Mouse (Mus musculus): Measurements from ENCODE around the gene Ssh2. TPM values are rescaled to one million over a fixed set of nuclear protein-coding genes. Genes with fewer than 3 reads are reported as not detected.

The Ssh2 gene
- polyA plus RNA-seq, 1 experiment from 2014 or later: 7.4 TPM

DNA sequence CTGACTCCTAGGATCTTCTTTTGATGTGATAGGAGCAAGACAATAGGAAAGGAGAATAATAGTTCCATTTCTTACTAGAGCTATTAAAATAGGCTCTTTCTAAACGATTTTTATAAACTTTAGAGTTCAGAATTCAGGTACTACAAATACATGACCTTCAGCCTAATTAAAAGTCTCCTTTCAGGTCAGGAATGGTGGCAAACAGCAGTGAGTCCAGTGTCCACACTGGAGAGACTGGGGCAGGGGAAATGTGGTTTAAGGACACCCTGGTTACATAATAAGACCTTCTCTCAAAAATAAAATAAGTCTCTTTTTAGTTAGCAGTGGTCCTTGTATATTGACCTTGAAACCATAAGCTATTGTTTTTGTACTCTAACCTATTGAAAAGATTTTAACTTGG is 148.3 kb downstream of the Ssh2 start:
- Histone ChIP-seq H3K4me1 (ENCODE audit: insufficient read depth, low read length) (no peaks in the 10 kb centered on the region), H3K4me2 (replicated peaks; ENCODE audit: low read depth, low read length) (no peak overlapping the region), H3K27ac (ENCODE audit: low read length) (no peak overlapping the region), H3K27me3 (ENCODE audit: insufficient read depth, low read length) (no peaks in the 10 kb centered on the region), H3K9ac (replicated peaks; ENCODE audit: low read length) (no peak overlapping the region), H3K4me3 (ENCODE audit: low read length) (no peak overlapping the region), H3K36me3 (ENCODE audit: insufficient read depth, low read length) (no peaks in the 10 kb centered on the region), H3K9me3 (ENCODE audit: low read length) (no peaks in the 10 kb centered on the region)
- WGBS: 70% methylated on average over 1 of the region's 1 CpGs
- no peak for ATAC-seq (ENCODE audit: low FRiP score, low TSS enrichment)

DNA sequence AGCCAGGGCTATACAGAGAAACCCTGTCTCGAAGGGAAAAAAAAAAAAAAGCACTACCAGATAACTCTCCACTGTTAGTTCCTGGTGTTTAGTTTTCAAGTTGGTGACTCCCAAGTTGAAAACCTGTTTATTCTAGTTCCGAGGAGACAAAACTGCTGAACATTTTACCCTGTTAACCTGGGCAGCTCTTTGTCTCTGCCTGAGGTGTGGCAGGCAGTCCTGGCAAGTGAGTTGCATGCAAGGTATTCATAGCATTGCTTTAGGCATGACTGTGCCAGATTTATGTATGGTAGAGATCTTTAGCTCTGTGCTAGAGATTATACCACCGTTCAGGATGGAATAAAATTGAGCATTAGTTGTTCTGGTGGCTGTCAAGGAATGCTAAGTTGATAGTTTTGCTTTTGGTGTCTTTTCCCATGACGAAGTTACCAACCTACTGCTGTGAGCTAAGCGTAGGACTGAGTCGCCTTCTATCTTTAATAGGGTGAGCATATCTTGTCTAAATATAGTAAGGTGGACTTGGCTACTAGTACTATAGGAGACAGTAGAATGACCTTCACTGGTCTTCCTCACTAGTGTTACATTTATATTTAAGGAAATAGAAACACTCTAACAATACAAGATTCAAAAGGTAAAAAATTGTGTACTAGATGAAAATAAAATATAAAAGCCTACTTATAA is 149.8 kb downstream of the Ssh2 start:
- no peaks in the 10 kb centered on the region for H3K9me3 ChIP-seq (ENCODE audit: low read length)
- H3K4me3 ChIP-seq (ENCODE audit: low read length): no peak overlapping the region
- H3K36me3 ChIP-seq (ENCODE audit: insufficient read depth, low read length): no peaks in the 10 kb centered on the region
- ATAC-seq (ENCODE audit: low FRiP score, low TSS enrichment): no peak
- no peak overlapping the region for H3K27ac ChIP-seq (ENCODE audit: low read length)
- no peaks in the 10 kb centered on the region for H3K27me3 ChIP-seq (ENCODE audit: insufficient read depth, low read length)
- WGBS: 86% methylated on average over 6 of the region's 6 CpGs
- no peak overlapping the region for H3K9ac ChIP-seq (replicated peaks; ENCODE audit: low read length)
- no peak overlapping the region for H3K4me2 ChIP-seq (replicated peaks; ENCODE audit: low read depth, low read length)
- H3K4me1 ChIP-seq (ENCODE audit: insufficient read depth, low read length): no peaks in the 10 kb centered on the region

DNA sequence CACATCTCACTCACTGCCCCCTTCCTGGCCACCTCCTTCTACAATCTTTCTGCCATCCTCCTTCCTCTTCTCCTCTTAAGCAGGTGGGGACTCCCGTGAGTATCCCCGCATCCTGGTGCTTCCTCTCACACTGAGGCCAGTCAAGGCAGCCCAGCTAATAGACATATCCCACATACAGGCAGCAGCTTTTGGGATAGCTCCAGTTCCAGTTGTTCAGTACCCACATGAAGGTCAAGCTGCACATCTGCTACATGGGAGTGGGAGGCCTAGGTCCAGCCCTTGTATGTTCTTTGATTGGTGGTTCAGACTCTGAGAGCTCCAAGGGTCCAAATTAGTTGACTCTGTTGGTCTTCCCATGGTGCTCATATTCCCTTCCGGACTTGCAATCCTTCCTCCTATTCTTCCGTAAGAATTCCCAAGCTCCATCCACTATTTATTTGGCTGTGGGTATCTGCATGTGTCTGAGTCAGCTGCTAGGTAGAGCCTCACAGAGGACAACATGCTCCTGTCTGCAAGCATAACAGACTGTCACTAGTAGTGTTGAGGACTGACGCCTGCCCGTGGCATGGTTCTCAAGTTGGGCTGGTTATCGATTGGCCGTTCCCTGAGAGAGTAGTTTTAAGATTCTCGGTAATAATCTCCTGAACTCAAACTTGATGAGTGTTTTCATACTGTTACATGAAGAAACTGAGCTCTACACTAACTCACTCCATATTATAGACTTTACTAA is 151.6 kb downstream of the Ssh2 start:
- ATAC-seq (ENCODE audit: low FRiP score, low TSS enrichment): no peak
- H3K4me2 ChIP-seq (replicated peaks; ENCODE audit: low read depth, low read length): no peak overlapping the region
- WGBS: 94% methylated on average over 9 of the region's 9 CpGs
- H3K4me3 ChIP-seq (ENCODE audit: low read length): no peak overlapping the region
- no peaks in the 10 kb centered on the region for H3K36me3 ChIP-seq (ENCODE audit: insufficient read depth, low read length)
- no peaks in the 10 kb centered on the region for H3K9me3 ChIP-seq (ENCODE audit: low read length)
- H3K9ac ChIP-seq (replicated peaks; ENCODE audit: low read length): no peak overlapping the region
- H3K27me3 ChIP-seq (ENCODE audit: insufficient read depth, low read length): no peaks in the 10 kb centered on the region
- H3K27ac ChIP-seq (ENCODE audit: low read length): no peak overlapping the region
- peaks cover 4% of the 10 kb centered on the region; the same call in 1 of the 2 replicates for H3K4me1 ChIP-seq (ENCODE audit: insufficient read depth, low read length)

DNA sequence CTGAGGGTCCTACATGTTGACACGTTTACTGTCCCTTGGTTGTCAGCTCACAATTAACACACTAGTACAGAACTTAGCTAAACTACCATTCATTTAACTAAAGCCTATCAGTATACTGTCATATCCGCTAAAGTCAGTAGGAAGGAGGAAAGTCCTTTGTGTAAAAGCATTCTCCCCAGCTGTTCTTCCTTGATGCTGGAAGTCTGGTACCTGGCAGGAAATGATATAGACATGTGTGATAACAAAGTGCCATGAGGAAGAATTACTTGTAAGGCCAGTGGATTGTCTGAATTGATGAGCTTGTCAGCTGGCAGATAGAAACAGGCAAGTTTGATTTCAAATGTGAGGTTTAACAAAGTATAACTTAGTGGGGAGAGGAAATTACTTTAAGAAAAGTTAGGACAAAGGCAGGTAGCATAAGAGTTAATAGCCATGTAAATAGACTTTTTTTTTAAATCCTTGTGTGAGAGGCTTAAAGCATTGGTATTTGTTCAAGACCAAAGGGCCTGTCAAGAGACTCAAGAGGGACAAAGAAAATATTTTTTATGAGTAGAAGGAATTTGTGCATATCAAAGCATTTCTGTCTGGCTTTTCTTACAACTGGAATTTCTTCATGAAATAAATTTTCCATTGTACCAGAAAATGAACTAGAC is 153.2 kb downstream of the Ssh2 start:
- H3K9me3 ChIP-seq (ENCODE audit: low read length): no peaks in the 10 kb centered on the region
- no peaks in the 10 kb centered on the region for H3K36me3 ChIP-seq (ENCODE audit: insufficient read depth, low read length)
- H3K27me3 ChIP-seq (ENCODE audit: insufficient read depth, low read length): no peaks in the 10 kb centered on the region
- WGBS: 74% methylated on average over 2 of the region's 2 CpGs
- no peak overlapping the region for H3K9ac ChIP-seq (replicated peaks; ENCODE audit: low read length)
- no peak for ATAC-seq (ENCODE audit: low FRiP score, low TSS enrichment)
- no peak overlapping the region for H3K4me2 ChIP-seq (replicated peaks; ENCODE audit: low read depth, low read length)
- H3K4me3 ChIP-seq (ENCODE audit: low read length): no peak overlapping the region
- H3K27ac ChIP-seq (ENCODE audit: low read length): no peak overlapping the region
- peaks cover 4% of the 10 kb centered on the region; the same call in 1 of the 2 replicates for H3K4me1 ChIP-seq (ENCODE audit: insufficient read depth, low read length)

DNA sequence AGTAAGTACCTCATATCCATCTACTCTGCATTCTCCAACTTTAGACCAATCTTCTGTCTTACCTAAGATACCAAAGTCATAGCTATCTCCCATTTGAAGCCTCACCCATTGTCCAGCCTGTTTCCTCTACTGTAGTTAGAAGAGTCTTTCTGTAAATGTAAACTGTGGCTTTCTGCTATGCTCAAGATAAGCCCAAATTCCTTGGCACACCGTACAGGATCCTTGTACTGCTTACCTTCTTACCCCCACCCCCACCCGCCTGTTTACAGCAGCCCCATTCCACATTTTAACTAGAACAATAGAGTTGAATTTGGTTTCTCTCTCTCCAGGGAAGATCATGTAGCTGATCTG is 153.7 kb downstream of the Ssh2 start:
- no peak overlapping the region for H3K4me2 ChIP-seq (replicated peaks; ENCODE audit: low read depth, low read length)
- WGBS: 75% methylated on average over 2 of the region's 2 CpGs
- H3K27ac ChIP-seq (ENCODE audit: low read length): no peak overlapping the region
- no peak overlapping the region for H3K9ac ChIP-seq (replicated peaks; ENCODE audit: low read length)
- peaks cover 4% of the 10 kb centered on the region; the same call in 1 of the 2 replicates for H3K4me1 ChIP-seq (ENCODE audit: insufficient read depth, low read length)
- H3K9me3 ChIP-seq (ENCODE audit: low read length): no peaks in the 10 kb centered on the region
- no peak for ATAC-seq (ENCODE audit: low FRiP score, low TSS enrichment)
- no peak overlapping the region for H3K4me3 ChIP-seq (ENCODE audit: low read length)
- H3K36me3 ChIP-seq (ENCODE audit: insufficient read depth, low read length): no peaks in the 10 kb centered on the region
- no peaks in the 10 kb centered on the region for H3K27me3 ChIP-seq (ENCODE audit: insufficient read depth, low read length)

DNA sequence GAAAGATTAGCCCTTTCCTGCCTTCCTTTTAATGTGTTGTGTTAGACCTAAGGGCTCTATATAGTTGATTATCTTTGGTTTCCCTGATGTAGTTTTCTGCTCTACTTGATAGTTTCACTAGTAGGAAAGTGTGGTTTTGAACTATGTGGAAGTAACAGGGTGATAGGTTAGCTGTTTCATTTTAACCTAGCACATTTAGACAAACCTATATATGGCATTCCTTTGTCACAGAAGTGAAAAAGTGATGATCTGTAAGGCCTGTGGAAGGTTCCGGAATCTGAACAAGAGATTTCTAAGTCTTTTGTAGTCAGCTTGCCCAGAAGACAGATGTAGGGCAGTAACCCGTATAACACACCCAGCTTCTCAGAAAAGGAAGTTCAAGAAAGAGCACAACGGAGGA is 155.0 kb downstream of the Ssh2 start:
- WGBS: 76% methylated on average over 3 of the region's 3 CpGs
- H3K4me2 ChIP-seq (replicated peaks; ENCODE audit: low read depth, low read length): no peak overlapping the region
- H3K27ac ChIP-seq (ENCODE audit: low read length): no peak overlapping the region
- no peaks in the 10 kb centered on the region for H3K36me3 ChIP-seq (ENCODE audit: insufficient read depth, low read length)
- no peak overlapping the region for H3K4me3 ChIP-seq (ENCODE audit: low read length)
- no peak for ATAC-seq (ENCODE audit: low FRiP score, low TSS enrichment)
- no peaks in the 10 kb centered on the region for H3K27me3 ChIP-seq (ENCODE audit: insufficient read depth, low read length)
- H3K9me3 ChIP-seq (ENCODE audit: low read length): no peaks in the 10 kb centered on the region
- H3K9ac ChIP-seq (replicated peaks; ENCODE audit: low read length): no peak overlapping the region
- peaks cover 4% of the 10 kb centered on the region; the same call in 1 of the 2 replicates for H3K4me1 ChIP-seq (ENCODE audit: insufficient read depth, low read length)

DNA sequence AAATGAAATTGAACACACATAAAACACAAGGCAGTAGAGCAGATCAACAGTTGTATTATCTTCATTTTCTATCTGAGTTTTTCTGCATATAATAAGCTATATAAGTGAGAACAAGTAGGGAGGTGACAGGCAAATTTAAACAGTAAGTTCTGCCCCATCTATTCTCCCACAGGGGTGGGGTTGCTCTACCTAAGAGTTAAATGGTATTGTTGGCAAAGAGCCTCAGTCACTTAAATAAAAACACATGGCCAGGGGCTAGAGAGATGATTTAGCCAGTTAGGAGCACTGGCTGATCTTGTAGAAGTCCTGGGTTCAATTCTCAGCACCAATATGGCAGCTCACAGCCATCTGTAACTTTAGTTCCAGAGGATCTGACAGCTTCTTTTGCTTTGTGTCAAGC is 155.6 kb downstream of the Ssh2 start:
- Histone ChIP-seq H3K4me2 (replicated peaks; ENCODE audit: low read depth, low read length) (no peak overlapping the region), H3K4me1 (ENCODE audit: insufficient read depth, low read length) (peaks cover 4% of the 10 kb centered on the region; the same call in 1 of the 2 replicates), H3K36me3 (ENCODE audit: insufficient read depth, low read length) (no peaks in the 10 kb centered on the region), H3K9ac (replicated peaks; ENCODE audit: low read length) (no peak overlapping the region), H3K4me3 (ENCODE audit: low read length) (no peak overlapping the region), H3K27ac (ENCODE audit: low read length) (no peak overlapping the region), H3K9me3 (ENCODE audit: low read length) (no peaks in the 10 kb centered on the region), H3K27me3 (ENCODE audit: insufficient read depth, low read length) (no peaks in the 10 kb centered on the region)
- no peak for ATAC-seq (ENCODE audit: low FRiP score, low TSS enrichment)

DNA sequence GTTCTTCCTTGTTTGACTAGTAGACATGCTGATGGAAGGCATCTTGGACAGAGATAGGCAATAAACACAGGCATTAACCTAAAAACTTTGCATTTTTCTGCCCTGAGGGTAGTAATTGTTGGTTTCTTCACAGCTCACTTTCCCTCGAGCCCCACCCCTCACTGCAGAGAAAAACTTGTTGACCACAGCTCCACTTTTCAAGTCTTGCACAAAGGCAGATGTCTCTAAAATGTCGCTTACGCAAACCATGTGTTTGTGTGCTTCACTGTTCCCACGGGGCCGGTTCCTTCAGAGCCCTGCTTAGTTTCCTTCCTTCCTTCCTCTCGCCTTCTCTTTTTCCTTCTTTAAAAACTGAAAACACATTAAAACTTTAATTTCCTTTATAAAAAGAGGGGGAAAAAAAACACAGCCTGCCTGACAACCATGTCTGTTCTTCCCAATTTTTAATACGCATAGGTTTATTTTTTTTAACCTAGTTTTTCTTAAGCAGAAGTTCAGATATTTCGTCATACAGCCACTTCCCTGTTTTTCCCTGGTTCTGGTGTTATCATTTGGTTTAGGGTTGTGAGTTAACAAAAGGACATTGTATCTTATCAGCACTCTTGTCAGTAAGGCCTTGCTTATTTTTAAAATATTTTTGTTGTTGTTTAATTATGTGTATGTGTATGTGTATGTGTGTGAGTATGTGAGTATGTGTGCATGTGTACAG is 156.3 kb downstream of the Ssh2 start:
- Histone ChIP-seq H3K27me3 (ENCODE audit: insufficient read depth, low read length) (no peaks in the 10 kb centered on the region), H3K4me1 (ENCODE audit: insufficient read depth, low read length) (peaks cover 4% of the 10 kb centered on the region; the same call in 1 of the 2 replicates), H3K4me2 (replicated peaks; ENCODE audit: low read depth, low read length) (no peak overlapping the region), H3K27ac (ENCODE audit: low read length) (no peak overlapping the region), H3K9me3 (ENCODE audit: low read length) (no peaks in the 10 kb centered on the region), H3K36me3 (ENCODE audit: insufficient read depth, low read length) (no peaks in the 10 kb centered on the region), H3K4me3 (ENCODE audit: low read length) (no peak overlapping the region), H3K9ac (replicated peaks; ENCODE audit: low read length) (no peak overlapping the region)
- ATAC-seq (ENCODE audit: low FRiP score, low TSS enrichment): no peak
- 58% methylated on average over 8 of the region's 8 CpGs for WGBS

DNA sequence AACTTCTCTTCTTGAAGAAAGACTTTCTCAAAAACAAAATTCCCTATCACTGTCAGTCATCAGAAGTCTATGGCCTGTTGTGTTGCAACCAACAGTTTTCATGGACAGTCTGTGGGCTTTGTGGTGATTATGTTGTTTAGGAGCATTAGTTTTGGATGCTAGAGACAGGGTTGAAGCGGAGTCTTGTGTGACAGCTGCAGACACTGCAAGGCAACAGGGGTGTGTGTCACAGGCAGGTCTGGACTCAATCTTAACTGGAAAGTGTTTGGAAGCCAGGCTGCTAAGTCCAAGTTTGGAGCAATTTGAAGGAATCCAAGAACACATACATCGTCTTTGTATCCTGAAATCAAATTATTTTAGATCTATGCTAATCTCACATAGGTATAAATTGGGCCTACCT is 162.5 kb downstream of the Ssh2 start:
- H3K27me3 ChIP-seq (ENCODE audit: insufficient read depth, low read length): no peaks in the 10 kb centered on the region
- no peak for ATAC-seq (ENCODE audit: low FRiP score, low TSS enrichment)
- WGBS: 94% methylated on average over 2 of the region's 2 CpGs

More for the DNA sequence above, 162.5 kb downstream of the Ssh2 start:
- H3K4me2 ChIP-seq (replicated peaks; ENCODE audit: low read depth, low read length): no peak overlapping the region
- H3K9me3 ChIP-seq (ENCODE audit: low read length): no peaks in the 10 kb centered on the region
- H3K9ac ChIP-seq (replicated peaks; ENCODE audit: low read length): no peak overlapping the region
- H3K27ac ChIP-seq (ENCODE audit: low read length): no peak overlapping the region
- H3K4me3 ChIP-seq (ENCODE audit: low read length): no peak overlapping the region
- H3K36me3 ChIP-seq (ENCODE audit: insufficient read depth, low read length): no peaks in the 10 kb centered on the region
- H3K4me1 ChIP-seq (ENCODE audit: insufficient read depth, low read length): no peaks in the 10 kb centered on the region

Measured in kidney, embryonic 16.5 days (tissue).